In genomic region chr7:132571481-132571880, GRCm38 (mm10) we compare ENCODE assay signal across 10 mouse cellular contexts. TPM values are rescaled to one million over a fixed set of nuclear protein-coding genes. Genes with fewer than 3 reads are reported as not detected.
A peak's percentile ranks its signal among the peaks of the same experiment; 100 is the strongest.
DNase-seq lines count a peak whose midpoint lies in the region; ATAC-seq and TF ChIP-seq lines count a peak whose summit lies in the region.
"Had no signal": no experiment of that assay in that cellular context is flagged by ENCODE, and none has a peak within 500 bp of the region (broad histone marks: within the 10 kb centered on the region; RNA-seq: fewer than 3 reads in every experiment).

No protein-coding gene starts in this region.

- H3K4me2 ChIP-seq in heart, embryonic 16.5 days (ENCODE audit: low read depth, low read length), result peak overlapping the region; percentile 47
- peak overlapping the region; percentile 64 for H3K4me2 ChIP-seq in embryonic facial prominence, embryonic 14.5 days (ENCODE audit: low read depth, low read length)
- H3K4me2 ChIP-seq: embryonic facial prominence, embryonic 12.5 days had no signal

- no peak overlapping the region for H3K9ac ChIP-seq in heart, embryonic 16.5 days (ENCODE audit: low read length)
- no peak overlapping the region for H3K9ac ChIP-seq in heart, adult 2 months (ENCODE audit: low read depth, low read length)
- H3K9ac ChIP-seq in embryonic facial prominence, embryonic 14.5 days (ENCODE audit: low read depth, low read length), result 0 out of 2 replicates have a peak overlapping the region, but pooled peaks have one; percentile 1
- H3K9ac ChIP-seq: embryonic facial prominence, embryonic 12.5 days had no signal

- H3K36me3 ChIP-seq in heart, embryonic 16.5 days (ENCODE audit: control insufficient read depth, insufficient read depth), result peaks cover 12% of the 10 kb centered on the region
- H3K36me3 ChIP-seq in heart, adult 2 months (ENCODE audit: control insufficient read depth, insufficient read depth, low read length), result peaks cover 38% of the 10 kb centered on the region
- peaks cover 29% of the 10 kb centered on the region for H3K36me3 ChIP-seq in embryonic facial prominence, embryonic 14.5 days (ENCODE audit: control insufficient read depth, insufficient read depth, low read length)

- H3K9me3 ChIP-seq in heart, embryonic 16.5 days (replicated peaks; ENCODE audit: control insufficient read depth, low read length), result no peaks in the 10 kb centered on the region
- H3K9me3 ChIP-seq in embryonic facial prominence, embryonic 14.5 days (ENCODE audit: control insufficient read depth, low read length), result no peaks in the 10 kb centered on the region
- H3K9me3 ChIP-seq: embryonic facial prominence, embryonic 12.5 days had no signal

- TF ChIP-seq EP300 in heart, adult 2 months (IDR thresholded peaks at IDR 0.05; ENCODE audit: insufficient read depth, low read depth, low read length), result no peak

- no peak for TF ChIP-seq POLR2A in heart, adult 2 months (IDR thresholded peaks at IDR 0.05; ENCODE audit: insufficient read depth, low read depth, low read length)

- intact Hi-C loops in heart, adult 2 months (cut with DNase I), result no loop called here

- WGBS in heart, embryonic 16.5 days, result 46% methylated on average over 8 of the region's 8 CpGs
- 30% methylated on average over 8 of the region's 8 CpGs for WGBS in heart, adult 2 months
- 54% methylated on average over 8 of the region's 8 CpGs for WGBS in embryonic facial prominence, embryonic 14.5 days

- 0 out of 2 replicates have a peak overlapping the region, but pooled peaks have one; percentile 49 for H3K27ac ChIP-seq in heart, embryonic 16.5 days (ENCODE audit: low read length)
- no peak overlapping the region for H3K27ac ChIP-seq in heart, adult 2 months
- peak overlapping the region; percentile 63 for H3K27ac ChIP-seq in embryonic facial prominence, embryonic 14.5 days (replicated peaks; ENCODE audit: low read depth, low read length)
- H3K27ac ChIP-seq: embryonic facial prominence, embryonic 12.5 days had no signal

- no peaks in the 10 kb centered on the region for H3K27me3 ChIP-seq in heart, embryonic 16.5 days (ENCODE audit: control insufficient read depth, insufficient read depth, low read length)
- H3K27me3 ChIP-seq in heart, adult 2 months (ENCODE audit: control insufficient read depth, insufficient read depth, low read length), result no peaks in the 10 kb centered on the region
- no peaks in the 10 kb centered on the region for H3K27me3 ChIP-seq in embryonic facial prominence, embryonic 14.5 days (replicated peaks; ENCODE audit: control insufficient read depth, insufficient read depth, low read length)
- H3K27me3 ChIP-seq: embryonic facial prominence, embryonic 12.5 days had no signal

- no peak for TF ChIP-seq CTCF in heart, adult 2 months (IDR thresholded peaks at IDR 0.05)

- H3K79me2 ChIP-seq in heart, adult 2 months (replicated peaks; ENCODE audit: control insufficient read depth, insufficient read depth, low read length), result 0 out of 2 replicates have a peak, but pooled peaks cover 3% of the 10 kb centered on the region

- H3K4me3 ChIP-seq in heart, embryonic 16.5 days (ENCODE audit: low read length), result peak overlapping the region; percentile 12; the same call in 1 of the 2 replicates
- H3K4me3 ChIP-seq in heart, adult 2 months, result no peak overlapping the region
- H3K4me3 ChIP-seq in embryonic facial prominence, embryonic 14.5 days (ENCODE audit: low read depth, low read length), result no peak overlapping the region
- H3K4me3 ChIP-seq: embryonic facial prominence, embryonic 12.5 days had no signal

- H3K4me1 ChIP-seq in heart, embryonic 16.5 days (ENCODE audit: control insufficient read depth, insufficient read depth, low read length), result peaks cover 47% of the 10 kb centered on the region
- H3K4me1 ChIP-seq in heart, adult 2 months (ENCODE audit: control insufficient read depth, insufficient read depth, low read length), result peaks cover 13% of the 10 kb centered on the region
- H3K4me1 ChIP-seq in embryonic facial prominence, embryonic 14.5 days (ENCODE audit: control insufficient read depth, insufficient read depth, low read length), result peaks cover 30% of the 10 kb centered on the region

- no peak for ATAC-seq in heart, embryonic 16.5 days (replicated peaks; ENCODE audit: extremely low read depth, insufficient read depth, low FRiP score)
- ATAC-seq in embryonic facial prominence, embryonic 14.5 days (ENCODE audit: low read depth), result 0 out of 2 replicates have a peak, but pooled peaks have one; percentile 9

- no peak for DNase-seq in heart, adult 2 months
- peak; percentile 87 for DNase-seq in Muller cell, postnatal 12 days (ENCODE audit: inconsistent ontology term)
- DNase-seq in embryonic facial prominence, embryonic 14.5 days (ENCODE audit: low spot score), result peak; percentile 89
- peak; percentile 76 to 85 for DNase-seq in kidney, postnatal 36 days
- DNase-seq in thymus, postnatal 4 days, result no peak
- DNase-seq in adrenal gland, adult 8-10 months, result no peak
- no peak for DNase-seq in layer of hippocampus, adult 11-12 months (ENCODE audit: low spot score)
- DNase-seq: thymus, adult 18-20 months had no signal

RNA-seq across cellular contexts. Expression of gene Oat, which starts 4.7 kb away (rescaled TPM):
- polyA plus RNA-seq in heart, embryonic 16.5 days (2015; fragmentation: Nextera tagmentation; extraction: Ambion mirVana), result 214 and 222 TPM in 2 replicates
- 100 to 1,000 TPM; 161 to 197 TPM for total RNA-seq in heart, adult 2 months (2021)
- 170 and 253 TPM in 2 replicates for polyA plus RNA-seq in heart, adult 2 months (2012; rRNA removed)
- polyA plus RNA-seq in embryonic facial prominence, embryonic 14.5 days (2014; fragmentation: Nextera tagmentation; extraction: Ambion mirVana), result 268 and 274 TPM in 2 replicates
- 100 to 1,000 TPM; 140 to 156 (median 148) TPM for total RNA-seq in adrenal gland, adult 8-10 months (2022)

RNA-seq across cellular contexts. Expression of gene Nkx1-2, which starts 28.0 kb away (rescaled TPM):
- not detected in 2 replicates for polyA plus RNA-seq in heart, embryonic 16.5 days (2015; fragmentation: Nextera tagmentation; extraction: Ambion mirVana)
- total RNA-seq in heart, adult 2 months (2021), result not detected
- not detected in 2 replicates for polyA plus RNA-seq in heart, adult 2 months (2012; rRNA removed)
- polyA plus RNA-seq in embryonic facial prominence, embryonic 14.5 days (2014; fragmentation: Nextera tagmentation; extraction: Ambion mirVana), result not detected in 2 replicates
- total RNA-seq in adrenal gland, adult 8-10 months (2022), result not detected

RNA-seq across cellular contexts. Expression of gene Lhpp, which starts 39.0 kb away (rescaled TPM):
- polyA plus RNA-seq in heart, embryonic 16.5 days (2015; fragmentation: Nextera tagmentation; extraction: Ambion mirVana), result 23.7 and 25.1 TPM in 2 replicates
- 10 to 100 TPM; 13.8 to 13.9 TPM for total RNA-seq in heart, adult 2 months (2021)
- 22.0 and 26.6 TPM in 2 replicates for polyA plus RNA-seq in heart, adult 2 months (2012; rRNA removed)
- polyA plus RNA-seq in embryonic facial prominence, embryonic 14.5 days (2014; fragmentation: Nextera tagmentation; extraction: Ambion mirVana), result 14.3 and 20.7 TPM in 2 replicates
- total RNA-seq in adrenal gland, adult 8-10 months (2022), result 10 to 100 TPM; 26.7 to 38.0 (median 29.8) TPM

Comparison
In these comparisons a context has a peak if more than half of its experiments do, and no peak if none do; other contexts are left out.
1. DNase-seq: peak in Muller cell, postnatal 12 days (single experiment), embryonic facial prominence, embryonic 14.5 days (single experiment) and kidney, postnatal 36 days (2 of 2); none in heart, adult 2 months (0 of 2), thymus, postnatal 4 days (single experiment), adrenal gland, adult 8-10 months (single experiment) and layer of hippocampus, adult 11-12 months (single experiment).